Comparison of ENCODE assay signal across 27 mouse cellular contexts in the genomic region with DNA sequence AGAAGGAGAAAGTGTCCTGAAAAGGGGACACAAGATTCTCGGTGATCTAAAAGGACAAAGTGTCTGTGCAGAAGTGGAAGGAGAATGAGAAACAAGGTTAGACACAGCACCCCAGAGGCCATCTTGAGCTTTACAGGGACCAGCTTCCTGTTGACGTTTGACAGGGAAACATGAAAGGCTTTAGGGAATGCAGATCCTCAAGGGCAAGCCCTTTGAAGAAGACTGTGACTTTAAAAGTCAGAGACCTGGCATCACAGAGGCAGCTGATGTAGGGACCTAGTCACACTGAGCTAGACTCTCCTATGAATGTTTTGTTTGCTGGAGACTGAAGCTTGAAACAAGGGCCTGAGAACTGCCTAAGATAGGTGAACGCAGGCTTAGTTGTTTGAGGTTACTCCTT.
"Had no signal": no experiment of that assay in that cellular context is flagged by ENCODE, and none has a peak within 500 bp of the region (broad histone marks: within the 10 kb centered on the region; RNA-seq: fewer than 3 reads in every experiment).

No protein-coding gene starts in this region.

- H3K4me1 ChIP-seq: heart, embryonic 13.5 days; heart, embryonic 15.5 days; kidney, embryonic 15.5 days; limb, embryonic 15.5 days; liver, embryonic 12.5 days had no signal

- H3K4me2 ChIP-seq: heart, embryonic 13.5 days; heart, embryonic 15.5 days; hindbrain, embryonic 12.5 days; hindbrain, embryonic 15.5 days; kidney, embryonic 15.5 days; limb, embryonic 13.5 days; limb, embryonic 15.5 days; liver, embryonic 12.5 days had no signal

- H3K27ac ChIP-seq: gastrocnemius, adult 2 months; heart, embryonic 10.5 days; heart, embryonic 13.5 days; heart, embryonic 15.5 days; hindbrain, embryonic 12.5 days; hindbrain, embryonic 15.5 days; hindbrain, postnatal 0 days; kidney, embryonic 15.5 days; kidney, postnatal 0 days; limb, embryonic 13.5 days; limb, embryonic 15.5 days; liver, embryonic 12.5 days; liver, embryonic 14.5 days had no signal

- DNase-seq: gastrocnemius, adult 2 months; gastrocnemius, postnatal 10 days; gastrocnemius, postnatal 25 days; heart, adult 18-20 months; heart, postnatal 14 days; heart, postnatal 36 days; kidney, adult 11 months; kidney, adult 2 months; kidney, adult 9 months; kidney, postnatal 14 days; kidney, postnatal 36 days; layer of hippocampus, adult 9-11 months; layer of hippocampus, postnatal 36 days; left cerebral cortex, postnatal 4 days had no signal

- ATAC-seq: hindbrain, postnatal 0 days; intestine, embryonic 16.5 days; liver, embryonic 12.5 days had no signal

- H3K9ac ChIP-seq: heart, embryonic 13.5 days; heart, embryonic 15.5 days; hindbrain, embryonic 12.5 days; hindbrain, embryonic 15.5 days; kidney, embryonic 15.5 days; limb, embryonic 13.5 days; limb, embryonic 15.5 days; liver, embryonic 12.5 days; liver, embryonic 14.5 days had no signal

- H3K27me3 ChIP-seq: heart, embryonic 13.5 days; heart, embryonic 15.5 days; hindbrain, embryonic 12.5 days; hindbrain, embryonic 15.5 days; kidney, embryonic 15.5 days; limb, embryonic 13.5 days; limb, embryonic 15.5 days; liver, embryonic 12.5 days had no signal

- H3K9me3 ChIP-seq: heart, embryonic 10.5 days; heart, embryonic 13.5 days; heart, embryonic 15.5 days; hindbrain, embryonic 12.5 days; hindbrain, embryonic 15.5 days; kidney, embryonic 15.5 days; limb, embryonic 13.5 days; limb, embryonic 15.5 days; liver, embryonic 12.5 days had no signal

- H3K36me3 ChIP-seq: heart, embryonic 10.5 days; heart, embryonic 13.5 days; heart, embryonic 15.5 days; hindbrain, embryonic 12.5 days; hindbrain, embryonic 15.5 days; kidney, embryonic 15.5 days; limb, embryonic 13.5 days; limb, embryonic 15.5 days; liver, embryonic 12.5 days had no signal

- H3K4me3 ChIP-seq: gastrocnemius, adult 2 months; heart, embryonic 10.5 days; heart, embryonic 13.5 days; heart, embryonic 15.5 days; hindbrain, embryonic 12.5 days; hindbrain, embryonic 15.5 days; kidney, embryonic 15.5 days; limb, embryonic 13.5 days; limb, embryonic 15.5 days; liver, embryonic 12.5 days had no signal
